Mouse (Mus musculus) thymus, adult 2 months (tissue): Measurements from ENCODE around the gene Cnnm3.

ENCODE experiments used
- CTCF ChIP-seq: fragments of 200-500 bp; IDR thresholded peaks from 2 replicates; pipeline ENCODE4 v1.5.1; 2012; ENCODE audit warnings: mild to moderate bottlenecking, control low read depth, low read length, moderate library complexity, borderline replicate concordance; ENCODE audit not compliant: control insufficient read depth, poor library complexity, insufficient read depth; ENCODE audit errors: extremely low read depth
- POLR2A ChIP-seq: fragments of 200-500 bp; IDR thresholded peaks from 2 replicates; pipeline ENCODE4 v1.6.1; 2012; ENCODE audit warnings: mild to moderate bottlenecking, low read length, control low read depth, moderate library complexity; ENCODE audit not compliant: control insufficient read depth, poor library complexity, insufficient read depth; ENCODE audit errors: extremely low read depth

- TF ChIP-seq POLR2A (no peak), CTCF (no peak)
Observed at GRCm38 (mm10) chr1:36567818-36568603, 56.3 kb downstream of the Cnnm3 start.
